Mouse (Mus musculus): ENCODE measurements around the gene 4930522H14Rik.

The 4930522H14Rik gene

GRCm38 (mm10) chr4:109475577-109476553, 55.2 kb downstream of the 4930522H14Rik start:
- in situ Hi-C loops (cut with MboI, MseI): no loop called here

GRCm38 (mm10) chr4:109475078-109475477, 56.0 kb downstream of the 4930522H14Rik start:
- in situ Hi-C loops (cut with MboI, MseI): no loop called here

GRCm38 (mm10) chr4:109472566-109472965, 58.5 kb downstream of the 4930522H14Rik start:
- in situ Hi-C loops (cut with MboI, MseI): no loop called here

- in situ Hi-C loops (cut with MboI, MseI): no loop called here
Observed at GRCm38 (mm10) chr4:109471606-109472005, 59.5 kb downstream of the 4930522H14Rik start.

GRCm38 (mm10) chr4:109467687-109468086, 63.4 kb downstream of the 4930522H14Rik start:
- in situ Hi-C loops (cut with MboI, MseI): no loop called here

GRCm38 (mm10) chr4:109463892-109464291, 67.2 kb downstream of the 4930522H14Rik start:
- in situ Hi-C loops (cut with MboI, MseI): no loop called here

- in situ Hi-C loops (cut with MboI, MseI): no loop called here
Observed at GRCm38 (mm10) chr4:109460421-109461179, 70.5 kb downstream of the 4930522H14Rik start.

GRCm38 (mm10) chr4:109456821-109457220, 74.3 kb downstream of the 4930522H14Rik start:
- in situ Hi-C loops (cut with MboI, MseI): no loop called here
